Mouse (Mus musculus): ENCODE results near the gene Cntnap5a. TPM values are rescaled to one million over a fixed set of nuclear protein-coding genes. Genes with fewer than 3 reads are reported as not detected.

Cntnap5a gene
- total RNA-seq (2021) = 10 to 100 TPM; 28.5 to 28.8 TPM
- long read RNA-seq, experiment 1, partial matches to known transcripts = 1 of 7 reads
- long read RNA-seq, experiment 1, other reads (novel, unspliced or antisense) = 6 of 7 reads
- long read RNA-seq, experiment 2, partial matches to known transcripts = 1 of 5 reads
- long read RNA-seq, experiment 2, other reads (novel, unspliced or antisense) = 4 of 5 reads

- intact Hi-C loops (cut with DNase I) = loop anchor here (10.0 kb wide), 1 partner anchor 620 kb away; no protein-coding TSS in a partner anchor
- peak; percentile 25 to 62 for DNase-seq (ENCODE audit: low spot score in 2 of 2)
Measured at GRCm38 (mm10) chr1:115684518-115685368, at the start of gene Cntnap5a. Gene Cntnap5a (plus strand): TSS chr1:115684756.

DNA sequence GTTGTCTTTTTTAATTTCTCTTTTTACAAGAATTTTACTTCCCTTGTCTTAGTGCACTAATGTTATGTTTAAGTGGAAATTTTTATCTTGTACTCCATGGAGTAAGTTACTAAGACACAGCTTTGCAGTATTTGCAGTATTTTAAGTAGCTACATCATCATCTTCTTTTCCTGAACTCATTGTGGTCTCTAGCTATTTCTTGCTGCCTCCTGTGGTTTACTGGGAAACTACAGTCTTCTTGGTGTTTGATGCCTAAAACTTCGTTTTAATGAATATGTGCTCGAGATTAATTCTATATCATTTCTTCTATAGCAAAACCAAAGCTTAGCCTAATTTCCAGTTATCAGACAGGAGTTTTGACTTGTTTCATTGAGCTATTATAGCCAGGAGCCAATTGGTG is 37.6 kb upstream of the Cntnap5a start:
- intact Hi-C loops (cut with DNase I) = no loop called here
- DNase-seq (ENCODE audit: low spot score in 2 of 2) = peak; percentile 11 to 19

- intact Hi-C loops (cut with DNase I) = no loop called here
Measured at GRCm38 (mm10) chr1:115658343-115659064, 26.1 kb upstream of the Cntnap5a start.

GRCm38 (mm10) chr1:115686494-115686893 is 1.9 kb downstream of the Cntnap5a start:
- intact Hi-C loops (cut with DNase I) = loop anchor here (10.0 kb wide), 1 partner anchor 618 kb away; no protein-coding TSS in a partner anchor

More at GRCm38 (mm10) chr1:115658343-115659064, 26.1 kb upstream of the Cntnap5a start:
- no peak for DNase-seq (ENCODE audit: low spot score in 2 of 2)

GRCm38 (mm10) chr1:115699798-115700197 is 15.2 kb downstream of the Cntnap5a start:
- no peak for DNase-seq (ENCODE audit: low spot score in 2 of 2)
- intact Hi-C loops (cut with DNase I) = no loop called here

More at GRCm38 (mm10) chr1:115686494-115686893, 1.9 kb downstream of the Cntnap5a start:
- DNase-seq (ENCODE audit: low spot score in 2 of 2) = no peak

- intact Hi-C loops (cut with DNase I) = no loop called here
- no peak for DNase-seq (ENCODE audit: low spot score in 2 of 2)
Measured at GRCm38 (mm10) chr1:115742556-115742955, 58.0 kb downstream of the Cntnap5a start.

DNA sequence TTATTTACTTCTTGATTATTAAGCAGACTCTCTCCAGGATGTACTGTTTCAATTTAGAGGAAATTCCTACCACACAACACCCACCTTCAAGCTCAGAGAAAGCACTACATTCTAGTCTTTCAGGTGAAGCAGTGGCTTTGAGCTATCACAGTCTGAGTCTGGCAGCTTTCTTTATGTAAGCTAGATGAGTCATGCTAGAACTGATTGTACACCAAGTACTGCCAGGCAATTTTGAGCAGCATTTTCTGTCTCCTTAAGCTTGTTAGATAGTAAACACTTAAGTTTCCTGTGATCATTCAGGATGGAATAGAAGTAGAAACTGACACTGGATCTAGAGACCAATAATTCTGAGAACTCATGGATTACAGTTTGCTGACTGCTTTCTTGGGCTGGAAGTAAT is 61.0 kb downstream of the Cntnap5a start:
- peak; percentile 15 to 49 for DNase-seq (ENCODE audit: low spot score in 2 of 2)
- intact Hi-C loops (cut with DNase I) = no loop called here

DNA sequence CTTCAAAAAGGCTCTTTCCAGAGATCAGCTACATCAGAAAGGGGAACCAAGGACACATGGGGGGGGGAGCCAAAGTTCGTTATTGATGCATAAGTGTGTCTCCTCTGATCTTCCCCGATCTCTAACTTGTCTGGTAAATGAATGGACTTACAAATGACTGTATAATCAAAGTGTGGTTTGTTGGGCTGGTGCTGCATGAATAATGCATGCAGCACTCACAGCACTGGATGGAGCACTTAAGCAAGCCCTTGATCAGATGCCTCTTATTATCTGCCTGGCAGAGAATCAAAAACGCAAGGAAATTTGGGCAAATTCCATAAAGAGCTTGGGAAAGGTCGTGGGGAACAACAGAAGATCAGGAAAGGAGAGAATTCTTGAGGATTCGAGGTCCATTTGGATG is 100.2 kb downstream of the Cntnap5a start:
- intact Hi-C loops (cut with DNase I) = no loop called here
- DNase-seq (ENCODE audit: low spot score in 2 of 2) = no peak

DNA sequence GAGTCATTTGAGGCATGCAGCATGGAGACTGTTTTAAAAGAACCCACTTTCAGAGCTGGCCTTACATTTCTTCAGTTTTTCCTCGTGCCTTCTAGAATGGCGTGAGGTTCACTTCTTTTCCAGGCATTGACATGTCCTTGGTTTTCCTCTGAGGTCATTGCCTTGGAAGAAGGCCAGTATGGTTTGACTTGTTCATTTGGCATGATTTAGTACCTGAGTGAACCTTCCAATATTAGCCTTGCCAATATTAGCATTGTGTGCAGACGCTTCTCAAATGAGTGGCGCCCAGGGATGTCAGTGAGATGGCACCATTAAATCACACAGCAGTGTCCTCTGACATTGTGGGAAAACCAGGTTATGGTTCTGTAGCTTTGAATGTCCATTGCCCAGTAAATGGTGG is 158.0 kb downstream of the Cntnap5a start:
- no peak for DNase-seq (ENCODE audit: low spot score in 2 of 2)

DNA sequence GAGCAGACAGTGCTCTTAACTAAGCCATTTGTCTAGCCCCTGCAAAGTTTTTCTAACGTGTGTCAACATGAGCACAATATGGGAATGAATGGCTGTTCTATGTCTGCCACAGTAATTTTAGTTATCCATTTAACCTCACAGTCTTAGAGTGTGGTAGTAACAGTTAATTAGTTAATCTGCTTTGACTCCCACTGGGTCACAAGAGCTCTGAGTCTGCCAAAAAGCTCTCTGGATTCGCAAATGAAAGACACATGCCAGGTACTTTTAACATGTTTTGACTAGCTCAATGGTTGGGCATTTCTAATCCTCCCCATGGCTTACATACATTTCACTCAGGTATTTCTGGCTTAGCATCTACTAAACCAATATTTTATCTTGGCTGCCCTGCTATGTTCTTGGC is 163.0 kb downstream of the Cntnap5a start:
- intact Hi-C loops (cut with DNase I) = no loop called here
- no peak for DNase-seq (ENCODE audit: low spot score in 2 of 2)

More for the DNA sequence above, 158.0 kb downstream of the Cntnap5a start:
- intact Hi-C loops (cut with DNase I) = no loop called here

DNA sequence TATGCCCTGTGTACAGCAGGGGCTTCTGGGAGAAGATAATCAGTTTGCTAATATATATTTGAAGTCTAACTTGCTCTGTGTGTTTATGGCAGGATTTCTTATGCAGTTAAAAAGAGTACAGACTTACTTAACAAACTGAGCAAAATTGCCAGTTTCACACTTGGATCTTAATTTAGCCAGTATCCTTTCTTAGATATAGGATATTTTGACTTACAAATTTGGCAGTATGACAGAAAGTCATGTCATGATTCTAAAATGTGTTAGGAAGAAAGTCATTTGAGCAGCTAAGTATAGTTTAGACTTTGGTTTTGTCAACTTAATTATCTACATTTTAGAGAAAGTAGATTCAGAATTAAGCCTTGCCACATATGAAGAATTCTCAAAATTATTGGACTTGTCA is 167.7 kb downstream of the Cntnap5a start:
- peak in 1 of 2 experiments; percentile 76 for DNase-seq (ENCODE audit: low spot score in 2 of 2)
- intact Hi-C loops (cut with DNase I) = no loop called here

GRCm38 (mm10) chr1:115918396-115918795 is 233.8 kb downstream of the Cntnap5a start:
- intact Hi-C loops (cut with DNase I) = no loop called here
- no peak for DNase-seq (ENCODE audit: low spot score in 2 of 2)

- DNase-seq (ENCODE audit: low spot score in 2 of 2) = no peak
- intact Hi-C loops (cut with DNase I) = no loop called here
Measured at GRCm38 (mm10) chr1:115925953-115926665, 241.6 kb downstream of the Cntnap5a start.

DNA sequence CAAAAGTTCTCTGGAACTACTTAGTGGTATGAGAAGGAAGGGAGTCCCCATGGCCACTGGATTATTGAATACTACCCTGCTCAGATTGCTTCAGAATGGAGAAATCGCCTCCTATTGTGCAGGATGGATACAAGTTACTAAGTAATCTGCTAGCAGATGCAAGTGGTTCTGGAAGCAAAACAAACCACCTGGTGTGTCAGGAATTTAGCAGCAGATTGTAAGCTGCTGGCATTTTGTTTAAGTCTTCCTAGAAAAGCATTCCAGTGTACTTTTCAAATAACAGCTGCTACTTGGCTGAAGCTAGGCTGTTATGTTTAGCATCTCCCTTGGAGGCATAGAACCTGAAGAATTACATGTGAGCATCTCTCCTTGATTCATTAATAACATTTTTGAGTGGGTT is 247.5 kb downstream of the Cntnap5a start:
- peak; percentile 23 to 29 for DNase-seq (ENCODE audit: low spot score in 2 of 2)
- intact Hi-C loops (cut with DNase I) = no loop called here

DNA sequence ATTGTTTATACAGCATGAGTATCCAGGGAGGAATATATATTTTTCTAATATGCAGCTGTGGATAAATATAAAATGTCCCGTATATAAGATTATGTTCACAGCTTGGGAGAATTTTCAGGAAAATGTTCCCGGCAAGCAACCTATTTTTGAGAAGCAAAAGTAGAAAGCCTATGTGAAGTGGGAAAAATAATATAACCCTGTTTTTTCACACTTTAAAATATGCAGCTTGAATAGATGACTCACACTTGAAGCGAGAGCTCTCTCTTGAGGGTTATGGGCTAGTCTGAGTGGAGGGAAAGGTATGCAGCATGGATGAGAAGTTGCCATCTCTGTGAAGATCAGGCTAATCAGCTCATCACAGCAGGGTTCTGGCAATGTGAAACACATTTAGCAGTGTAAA is 261.3 kb downstream of the Cntnap5a start:
- intact Hi-C loops (cut with DNase I) = no loop called here
- DNase-seq (ENCODE audit: low spot score in 2 of 2) = peak in 1 of 2 experiments; percentile 3

DNA sequence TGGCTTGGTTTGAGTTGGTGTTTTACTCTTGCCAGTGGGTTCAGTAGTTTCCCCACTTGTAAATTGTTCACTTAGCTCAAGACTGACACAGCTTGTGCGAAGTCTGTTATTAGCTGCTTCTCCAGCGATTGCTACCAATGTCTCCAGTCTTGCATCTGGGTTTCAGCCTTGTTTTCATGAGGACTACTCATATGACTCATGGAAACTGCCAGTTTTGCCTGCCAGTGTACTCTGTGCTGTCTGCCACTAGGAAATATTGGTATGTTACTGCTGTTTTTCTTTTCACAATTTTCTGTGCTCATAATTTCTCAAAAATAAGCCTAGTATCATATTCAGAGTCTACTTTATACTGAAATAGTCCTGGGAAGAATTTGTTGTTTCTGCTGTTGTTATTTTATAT is 272.0 kb downstream of the Cntnap5a start:
- intact Hi-C loops (cut with DNase I) = no loop called here
- no peak for DNase-seq (ENCODE audit: low spot score in 2 of 2)

DNA sequence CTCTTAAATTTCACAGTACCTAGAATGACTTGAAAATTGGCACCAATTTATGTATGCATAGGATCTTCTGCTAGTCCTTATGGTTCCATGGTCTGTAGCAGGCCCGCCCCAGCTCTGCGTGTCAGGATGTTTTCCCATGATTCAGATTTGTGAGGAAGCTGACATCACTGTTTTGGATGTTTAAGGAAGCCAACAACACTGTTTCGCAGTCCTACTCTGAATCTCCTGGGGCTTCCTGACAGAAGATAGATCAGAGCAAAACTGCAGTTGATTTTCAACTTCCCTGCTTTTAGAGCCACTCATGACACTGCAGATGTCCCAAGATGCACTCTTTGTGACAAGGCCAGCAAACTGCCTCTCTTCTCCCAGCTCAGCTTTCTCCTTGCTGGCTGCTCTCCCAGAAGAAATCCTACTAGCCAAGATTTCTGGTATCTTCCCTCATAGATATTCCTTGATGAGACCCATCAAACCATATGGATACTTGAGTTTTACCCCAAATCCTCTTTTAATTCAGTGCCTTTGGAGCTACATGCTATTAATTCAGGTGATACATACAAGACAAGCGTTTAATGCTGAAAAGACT is 280.5 kb downstream of the Cntnap5a start:
- intact Hi-C loops (cut with DNase I) = no loop called here
- DNase-seq (ENCODE audit: low spot score in 2 of 2) = peak; percentile 9 to 70

DNA sequence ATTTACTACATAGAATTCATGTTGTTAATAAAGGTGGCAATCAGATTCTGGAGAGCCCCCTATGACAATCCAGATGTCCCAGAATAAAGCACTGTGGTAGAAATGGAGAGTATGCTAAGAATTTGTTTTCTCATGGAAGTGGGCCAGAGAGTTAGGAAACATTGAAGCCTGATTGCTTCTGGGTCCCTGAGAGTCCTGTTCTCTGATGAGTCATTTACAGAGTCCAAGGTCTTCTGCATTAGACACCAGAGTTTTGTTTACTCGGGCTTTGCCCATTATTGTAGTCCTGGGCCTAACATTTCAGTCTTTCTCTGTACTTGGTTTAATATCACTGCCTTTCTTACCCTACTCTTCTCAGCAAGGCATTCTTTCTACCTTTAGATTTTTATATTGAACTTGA is 305.6 kb downstream of the Cntnap5a start:
- no peak for DNase-seq (ENCODE audit: low spot score in 2 of 2)
- intact Hi-C loops (cut with DNase I) = no loop called here

GRCm38 (mm10) chr1:116015768-116016167 is 331.2 kb downstream of the Cntnap5a start:
- intact Hi-C loops (cut with DNase I) = no loop called here

More at GRCm38 (mm10) chr1:116015768-116016167, 331.2 kb downstream of the Cntnap5a start:
- no peak for DNase-seq (ENCODE audit: low spot score in 2 of 2)

All from left cerebral cortex, postnatal 14 days (tissue).